Mouse (Mus musculus) kidney, postnatal 0 days (tissue): ENCODE results near the gene Scn3b. TPM values are rescaled to one million over a fixed set of nuclear protein-coding genes. Genes with fewer than 3 reads are reported as not detected.

Source experiments
- ATAC-seq: fragments of 200-750 bp; cut with Nextera tagmentation; replicated peaks from 2 replicates; pipeline ENCODE4 v1.8.0; 2017; ENCODE audit warnings: low read depth, moderate number of reproducible peaks, moderate TSS enrichment, moderate library complexity; ENCODE audit not compliant: low FRiP score
- DNase-seq: peaks from one replicate; pipeline ENCODE4 v3.0.0-alpha.2; 2016; ENCODE audit warnings: low spot score
- H3K27ac ChIP-seq: fragments of 300-500 bp; sonication (generic); 2 replicates; pipeline ENCODE4 v1.5.1; 2014; ENCODE audit warnings: mild to moderate bottlenecking
- H3K27me3 ChIP-seq: fragments of 300-500 bp; sonication (generic); 2 replicates; pipeline ENCODE4 v1.6.1; 2014; ENCODE audit warnings: low read length, mixed read lengths; ENCODE audit not compliant: insufficient read depth
- H3K36me3 ChIP-seq: fragments of 300-500 bp; sonication (generic); 2 replicates; pipeline ENCODE4 v1.6.1; 2014; ENCODE audit warnings: low read length, mixed read lengths; ENCODE audit not compliant: insufficient read depth
- H3K4me1 ChIP-seq: fragments of 300-500 bp; sonication (generic); replicated peaks from 2 replicates; pipeline ENCODE4 v1.6.1; 2014; ENCODE audit warnings: antibody characterized with exemption, low read length, mixed read lengths; ENCODE audit not compliant: insufficient read depth
- H3K4me2 ChIP-seq: fragments of 300-500 bp; sonication (generic); 2 replicates; pipeline ENCODE4 v1.6.1; 2014; ENCODE audit warnings: mild to moderate bottlenecking, low read length, moderate library complexity, mixed read lengths
- H3K4me3 ChIP-seq: fragments of 300-500 bp; sonication (generic); replicated peaks from 2 replicates; pipeline ENCODE4 v1.5.1; 2014; ENCODE audit warnings: low read depth, low read length
- H3K9ac ChIP-seq: fragments of 300-500 bp; sonication (generic); 2 replicates; pipeline ENCODE4 v1.6.1; 2014; ENCODE audit warnings: low read depth, low read length
- H3K9me3 ChIP-seq: fragments of 300-500 bp; sonication (generic); replicated peaks from 2 replicates; pipeline ENCODE4 v1.6.1; 2016; ENCODE audit warnings: low read length, inconsistent platforms, mixed read lengths
- CTCF ChIP-seq: IDR thresholded peaks from 2 replicates; pipeline ENCODE4 v1.5.1; 2016; ENCODE audit warnings: antibody characterized with exemption, low read depth, mild to moderate bottlenecking, moderate library complexity
- WGBS: fragments of 180-500 bp; shearing (Covaris S2); extraction: QIAGEN DNeasy Blood & Tissue Kit; methylation state at CpG from one replicate; pipeline ENCODE4 v1.1.7; 2014; 5-methylcytosine and 5-hydroxymethylcytosine counted together
- polyA plus RNA-seq: library from polyadenylated mRNA; unstranded; fragments of >200 nt; fragmentation: Nextera tagmentation; extraction: Ambion mirVana; gene quantifications from 2 replicates; pipeline ENCODE4 v1.2.1, GENCODE M21; 2015

Gene Scn3b
- polyA plus RNA-seq, 1 experiment from 2014 or later, result 0.32 TPM

DNA sequence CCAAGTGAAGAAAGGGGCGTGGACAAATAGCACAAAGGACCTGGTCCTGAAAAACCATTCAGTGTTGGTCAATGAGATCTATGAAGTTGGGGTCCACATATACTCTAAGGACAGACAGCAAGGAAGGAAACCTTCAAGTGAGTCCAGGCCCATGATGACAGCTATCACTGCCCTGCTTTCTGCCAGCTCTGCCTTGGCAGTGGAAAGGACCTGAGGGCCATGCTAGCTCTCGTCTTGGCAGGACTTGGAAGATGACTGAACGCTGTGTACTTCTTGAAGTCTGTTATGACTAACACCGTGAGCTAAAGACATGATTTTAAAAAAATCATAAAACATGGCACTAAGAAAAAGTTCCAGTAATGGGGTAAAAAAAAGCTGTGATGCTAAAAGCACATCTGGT, 48.7 kb downstream of the Scn3b start:
- ATAC-seq (no peak), DNase-seq (no peak)
- TF ChIP-seq CTCF, result no peak
- WGBS, result 88% methylated on average over 4 of the region's 4 CpGs
- Histone ChIP-seq H3K4me3 (no peak overlapping the region), H3K36me3 (peaks cover 14% of the 10 kb centered on the region; the same call in 1 of the 2 replicates), H3K27me3 (no peaks in the 10 kb centered on the region), H3K4me1 (0 out of 2 replicates have a peak, but pooled peaks cover 4% of the 10 kb centered on the region), H3K4me2 (no peak overlapping the region), H3K9me3 (no peaks in the 10 kb centered on the region), H3K9ac (no peak overlapping the region), H3K27ac (no peak overlapping the region)

DNA sequence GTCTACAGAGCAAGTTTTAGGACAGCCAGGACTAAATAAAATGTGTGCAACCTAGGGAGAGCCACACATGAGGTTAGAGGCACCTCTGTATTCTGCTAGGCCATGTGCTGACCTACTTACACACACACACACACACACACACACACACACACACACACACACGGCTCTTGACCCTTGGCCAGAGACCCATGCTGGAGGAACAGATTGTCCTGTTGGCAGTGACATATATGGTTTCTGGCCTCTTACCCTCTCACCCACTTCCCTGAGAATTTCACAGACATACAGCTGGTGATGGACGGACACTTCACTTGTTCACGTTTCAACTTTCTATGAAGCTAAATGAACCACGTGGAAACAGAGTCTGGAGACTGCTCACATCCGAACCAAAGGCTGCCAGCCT, 49.8 kb downstream of the Scn3b start:
- H3K36me3 ChIP-seq, result peaks cover 14% of the 10 kb centered on the region; the same call in 1 of the 2 replicates
- peaks cover 10% of the 10 kb centered on the region; the same call in 1 of the 2 replicates for H3K4me1 ChIP-seq
- no peak overlapping the region for H3K4me2 ChIP-seq
- no peak for TF ChIP-seq CTCF
- H3K4me3 ChIP-seq, result no peak overlapping the region
- H3K27ac ChIP-seq, result no peak overlapping the region
- H3K27me3 ChIP-seq, result no peaks in the 10 kb centered on the region
- DNase-seq, result no peak
- H3K9me3 ChIP-seq, result no peaks in the 10 kb centered on the region
- WGBS, result 74% methylated on average over 5 of the region's 5 CpGs
- H3K9ac ChIP-seq, result no peak overlapping the region
- no peak for ATAC-seq

DNA sequence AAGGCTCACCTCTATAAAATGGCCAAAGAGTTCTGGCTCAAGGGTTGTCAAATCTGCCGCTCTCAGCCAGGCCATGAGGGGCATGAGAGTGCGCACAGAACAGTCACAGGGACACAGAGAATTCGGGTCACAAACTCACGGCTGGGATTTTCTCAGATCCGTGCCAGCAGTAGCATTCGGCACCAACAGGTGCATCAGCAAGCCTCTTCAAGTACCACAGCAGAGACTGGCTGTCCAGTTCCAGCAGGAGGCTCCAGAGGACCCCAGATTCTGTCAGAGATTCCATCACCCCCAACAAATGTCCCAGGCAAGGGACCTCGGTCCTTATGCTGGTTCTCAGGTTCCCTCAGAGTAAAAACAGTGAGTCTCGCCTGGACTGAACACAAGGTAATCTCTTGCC, 51.4 kb downstream of the Scn3b start:
- Histone ChIP-seq H3K36me3 (0 out of 2 replicates have a peak, but pooled peaks cover 6% of the 10 kb centered on the region), H3K9me3 (no peaks in the 10 kb centered on the region), H3K4me2 (peak overlapping the region; percentile 13; the same call in 1 of the 2 replicates), H3K4me1 (peaks cover 18% of the 10 kb centered on the region; the same call in 1 of the 2 replicates), H3K9ac (no peak overlapping the region), H3K27me3 (no peaks in the 10 kb centered on the region), H3K4me3 (no peak overlapping the region), H3K27ac (peak overlapping the region; percentile 31)
- TF ChIP-seq CTCF, result no peak; the same call in 1 of the 2 replicates
- 80% methylated on average over 8 of the region's 8 CpGs for WGBS
- ATAC-seq (no peak), DNase-seq (no peak)

DNA sequence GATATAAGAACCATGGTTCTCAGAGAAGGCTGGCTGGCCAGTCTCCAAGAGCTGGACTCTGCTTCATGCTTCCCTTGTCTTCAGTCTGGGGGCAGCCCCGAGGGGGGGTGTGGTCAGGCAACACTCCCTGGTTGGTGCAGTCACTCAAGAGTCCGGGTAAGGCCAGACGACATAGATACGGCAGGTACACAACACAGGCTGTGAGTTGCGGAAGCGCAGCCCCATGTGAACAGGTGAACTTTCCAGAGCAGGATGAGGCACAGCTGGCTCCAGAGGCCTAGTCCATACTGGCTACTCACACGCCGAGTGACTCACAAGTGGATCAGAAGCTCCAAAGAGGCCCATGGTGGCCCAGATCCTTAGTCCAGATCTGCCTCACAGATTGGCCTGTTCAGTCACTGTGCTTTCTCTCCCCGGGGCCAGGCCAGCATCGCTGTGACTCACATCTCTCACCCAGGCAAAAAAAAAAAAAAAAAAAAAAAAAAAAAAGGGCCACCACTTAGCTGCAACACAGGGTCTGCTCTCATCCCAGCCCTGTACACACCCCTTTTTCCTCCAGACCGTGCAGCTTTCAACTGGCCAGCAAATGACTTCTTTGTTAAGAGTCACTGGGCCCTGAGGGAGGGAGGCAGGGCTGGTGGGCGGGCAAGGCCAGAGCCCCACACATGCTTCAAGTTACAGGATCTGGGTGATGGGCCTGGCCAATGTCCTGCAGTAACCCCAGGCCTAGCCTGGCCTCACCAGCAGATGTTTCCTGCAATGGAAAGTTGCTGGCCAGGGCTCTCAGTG, 52.1 kb downstream of the Scn3b start:
- TF ChIP-seq CTCF, result no peak
- peak; percentile 89 for DNase-seq

DNA sequence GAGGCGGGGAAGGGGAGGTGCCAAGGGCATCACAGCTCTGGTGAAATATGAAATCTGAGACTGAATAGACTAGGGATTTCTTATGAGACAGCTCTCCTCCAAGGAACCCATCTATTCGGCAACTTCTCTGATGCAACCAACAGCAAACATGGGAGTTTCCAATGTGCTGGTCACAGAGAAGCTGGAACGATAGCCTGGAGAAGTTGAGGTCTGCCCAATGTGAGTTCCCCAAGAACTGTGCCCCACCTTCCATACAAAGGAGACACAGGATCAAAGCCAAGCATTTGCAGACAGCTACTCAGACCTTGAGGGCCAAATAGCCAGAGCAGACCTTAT, 52.6 kb downstream of the Scn3b start:
- H3K27me3 ChIP-seq, result no peaks in the 10 kb centered on the region
- TF ChIP-seq CTCF, result no peak
- H3K4me2 ChIP-seq, result no peak overlapping the region
- no peak overlapping the region for H3K9ac ChIP-seq
- peak overlapping the region; percentile 58 for H3K27ac ChIP-seq
- no peaks in the 10 kb centered on the region for H3K36me3 ChIP-seq
- DNase-seq, result no peak
- WGBS, result 58% methylated on average over 3 of the region's 3 CpGs
- no peak overlapping the region for H3K4me3 ChIP-seq
- H3K4me1 ChIP-seq, result peaks cover 29% of the 10 kb centered on the region; the same call in 1 of the 2 replicates
- no peaks in the 10 kb centered on the region for H3K9me3 ChIP-seq
- ATAC-seq, result no peak

More for the DNA sequence above, 52.1 kb downstream of the Scn3b start:
- Histone ChIP-seq H3K36me3 (0 out of 2 replicates have a peak, but pooled peaks cover 4% of the 10 kb centered on the region), H3K9me3 (no peaks in the 10 kb centered on the region), H3K4me2 (peak overlapping the region; percentile 13; the same call in 1 of the 2 replicates), H3K4me3 (no peak overlapping the region), H3K27ac (peak overlapping the region; percentile 31), H3K27me3 (no peaks in the 10 kb centered on the region), H3K4me1 (peaks cover 23% of the 10 kb centered on the region; the same call in 1 of the 2 replicates), H3K9ac (no peak overlapping the region)
- 45% methylated on average over 12 of the region's 12 CpGs for WGBS
- peak; percentile 84 for ATAC-seq

DNA sequence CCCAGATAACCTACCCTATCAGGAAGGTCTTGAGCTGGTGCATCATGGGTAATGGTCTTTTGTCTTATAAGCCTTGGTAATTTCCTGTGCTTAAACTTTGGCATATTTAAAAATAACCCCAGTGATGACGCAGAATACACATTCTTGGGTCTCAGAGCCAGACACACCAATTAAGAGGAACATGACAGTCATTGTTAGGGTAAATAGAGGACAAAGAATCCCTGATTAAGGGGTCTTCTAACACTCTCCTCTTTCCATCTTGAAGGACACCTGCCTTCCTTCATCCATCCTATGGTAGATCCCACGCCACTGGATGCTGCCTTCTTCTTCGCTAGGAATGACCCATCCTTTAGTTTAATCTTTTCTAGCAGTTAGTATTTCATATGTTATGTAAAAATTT, 53.4 kb downstream of the Scn3b start:
- Histone ChIP-seq H3K4me1 (peaks cover 31% of the 10 kb centered on the region; the same call in 1 of the 2 replicates), H3K4me3 (no peak overlapping the region), H3K4me2 (no peak overlapping the region), H3K27me3 (no peaks in the 10 kb centered on the region), H3K9ac (no peak overlapping the region), H3K36me3 (no peaks in the 10 kb centered on the region), H3K27ac (no peak overlapping the region), H3K9me3 (no peaks in the 10 kb centered on the region)
- no peak for DNase-seq
- TF ChIP-seq CTCF, result no peak
- no peak for ATAC-seq
- WGBS, result 87% methylated on average over 3 of the region's 3 CpGs
